Mouse (Mus musculus) hindbrain, embryonic 14.5 days (tissue): ENCODE measurements around the gene Crebrf. TPM values are rescaled to one million over a fixed set of nuclear protein-coding genes. Genes with fewer than 3 reads are reported as not detected.

Source experiments
- ATAC-seq: fragments of 200-750 bp; cut with Nextera tagmentation; 2 replicates; pipeline ENCODE4 v1.8.0; 2017; ENCODE audit warnings: moderate number of reproducible peaks, mild to moderate bottlenecking, moderate TSS enrichment, moderate library complexity; ENCODE audit not compliant: low FRiP score
- DNase-seq: peaks from one replicate; pipeline ENCODE4 v3.0.0-alpha.2; 2015; ENCODE audit warnings: low spot score
- H3K27ac ChIP-seq: fragments of 300-500 bp; sonication (generic); 2 replicates; pipeline ENCODE4 v1.5.1; 2014; ENCODE audit warnings: mild to moderate bottlenecking, moderate library complexity
- H3K27me3 ChIP-seq: fragments of 300-500 bp; sonication (generic); 2 replicates; pipeline ENCODE4 v1.6.1; 2014; ENCODE audit warnings: mild to moderate bottlenecking, low read length, mixed read lengths; ENCODE audit not compliant: control insufficient read depth, insufficient read depth
- H3K36me3 ChIP-seq: fragments of 300-500 bp; sonication (generic); replicated peaks from 2 replicates; pipeline ENCODE4 v1.6.1; 2014; ENCODE audit not compliant: control insufficient read depth, insufficient read depth
- H3K4me1 ChIP-seq: fragments of 300-500 bp; sonication (generic); replicated peaks from 2 replicates; pipeline ENCODE4 v1.6.1; 2014; ENCODE audit warnings: antibody characterized with exemption, low read length, mixed read lengths; ENCODE audit not compliant: control insufficient read depth, insufficient read depth
- H3K4me2 ChIP-seq: fragments of 300-500 bp; sonication (generic); replicated peaks from 2 replicates; pipeline ENCODE4 v1.6.1; 2014; ENCODE audit warnings: mild to moderate bottlenecking, moderate library complexity
- H3K4me3 ChIP-seq: fragments of 300-500 bp; sonication (generic); replicated peaks from 2 replicates; pipeline ENCODE4 v1.5.1; 2014; ENCODE audit warnings: mild to moderate bottlenecking, low read length
- H3K9ac ChIP-seq: fragments of 300-500 bp; sonication (generic); 2 replicates; pipeline ENCODE4 v1.6.1; 2014
- H3K9me3 ChIP-seq: fragments of 300-500 bp; sonication (generic); 2 replicates; pipeline ENCODE4 v1.6.1; 2016; ENCODE audit warnings: low read length; ENCODE audit not compliant: control insufficient read depth
- WGBS: fragments of 180-500 bp; shearing (Covaris S2); extraction: QIAGEN DNeasy Blood & Tissue Kit; methylation state at CpG from one replicate; pipeline ENCODE4 v1.1.7; 2014; 5-methylcytosine and 5-hydroxymethylcytosine counted together
- polyA plus RNA-seq: library from polyadenylated mRNA; unstranded; fragments of >200 nt; fragmentation: Nextera tagmentation; extraction: Ambion mirVana; gene quantifications from 2 replicates; pipeline ENCODE4 v1.2.1, GENCODE M21; 2014

Gene Crebrf
- polyA plus RNA-seq, 1 experiment from 2014 or later = 10.5 TPM

GRCm38 (mm10) chr17:26688795-26689735 lies 26.4 kb upstream of the Crebrf start:
- H3K36me3 ChIP-seq = peaks cover 25% of the 10 kb centered on the region
- 0 out of 2 replicates have a peak, but pooled peaks cover 10% of the 10 kb centered on the region for H3K4me1 ChIP-seq
- DNase-seq (peak; percentile 35), ATAC-seq (no peak)
- no peaks in the 10 kb centered on the region for H3K27me3 ChIP-seq
- H3K4me2 ChIP-seq = no peak overlapping the region
- WGBS = 64% methylated on average over 8 of the region's 8 CpGs
- no peak overlapping the region for H3K4me3 ChIP-seq
- H3K9ac ChIP-seq = no peak overlapping the region
- H3K27ac ChIP-seq = peak overlapping the region; percentile 71
- H3K9me3 ChIP-seq = no peaks in the 10 kb centered on the region

GRCm38 (mm10) chr17:26689810-26690209 lies 25.6 kb upstream of the Crebrf start:
- Histone ChIP-seq H3K4me3 (no peak overlapping the region), H3K4me1 (0 out of 2 replicates have a peak, but pooled peaks cover 10% of the 10 kb centered on the region), H3K9me3 (no peaks in the 10 kb centered on the region), H3K4me2 (no peak overlapping the region), H3K27me3 (no peaks in the 10 kb centered on the region), H3K9ac (no peak overlapping the region), H3K27ac (peak overlapping the region; percentile 71), H3K36me3 (peaks cover 17% of the 10 kb centered on the region)
- WGBS = 67% methylated on average over 2 of the region's 2 CpGs
- DNase-seq (no peak), ATAC-seq (no peak)

DNA sequence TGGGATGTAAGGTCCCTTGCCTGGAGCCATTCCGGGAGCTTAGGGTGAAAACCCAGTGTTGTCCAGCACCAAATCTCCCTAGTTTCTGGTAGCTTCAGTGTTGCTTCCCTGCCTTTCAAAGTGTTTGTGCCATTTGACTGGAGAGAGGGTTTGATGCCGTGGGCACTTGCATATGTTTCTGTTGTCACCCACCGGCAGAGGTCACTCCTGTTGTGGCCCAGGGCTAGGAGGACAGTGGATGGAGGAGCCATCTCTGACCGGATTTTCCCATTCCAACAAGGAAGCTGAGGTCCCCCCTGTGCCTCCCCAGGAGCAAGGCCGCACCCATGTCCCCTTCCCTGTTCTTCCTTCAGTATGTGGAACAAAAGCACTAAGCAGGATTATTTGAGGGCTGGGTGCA lies 25.2 kb upstream of the Crebrf start:
- H3K9ac ChIP-seq = no peak overlapping the region
- H3K36me3 ChIP-seq = peaks cover 16% of the 10 kb centered on the region; the same call in 1 of the 2 replicates
- H3K27me3 ChIP-seq = no peaks in the 10 kb centered on the region
- H3K4me1 ChIP-seq = 0 out of 2 replicates have a peak, but pooled peaks cover 10% of the 10 kb centered on the region
- ATAC-seq = no peak
- no peaks in the 10 kb centered on the region for H3K9me3 ChIP-seq
- H3K27ac ChIP-seq = no peak overlapping the region
- no peak overlapping the region for H3K4me2 ChIP-seq
- 90% methylated on average over 5 of the region's 5 CpGs for WGBS
- H3K4me3 ChIP-seq = no peak overlapping the region
- no peak for DNase-seq

DNA sequence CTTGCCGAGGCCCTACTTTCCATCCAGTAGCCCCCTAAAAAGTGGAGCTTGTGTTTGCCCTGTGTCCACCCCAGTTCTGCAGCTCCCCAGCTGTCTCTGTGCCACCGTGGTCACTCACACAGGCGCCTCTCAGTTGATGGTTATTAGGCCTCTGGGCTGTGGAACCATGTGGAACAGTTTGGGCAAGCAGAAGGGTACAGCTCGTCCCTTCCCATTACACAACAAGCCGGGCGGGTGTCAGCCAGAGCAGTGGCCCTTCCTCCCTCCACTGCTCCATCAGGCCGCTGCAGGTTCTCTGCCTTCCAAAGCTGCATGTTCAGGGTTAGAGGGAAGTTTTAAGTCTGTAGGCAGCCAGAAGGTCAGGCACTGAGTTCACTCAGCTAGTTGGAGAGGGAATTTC lies 24.3 kb upstream of the Crebrf start:
- H3K9me3 ChIP-seq = no peaks in the 10 kb centered on the region
- H3K27ac ChIP-seq = no peak overlapping the region
- H3K27me3 ChIP-seq = no peaks in the 10 kb centered on the region
- 85% methylated on average over 7 of the region's 7 CpGs for WGBS
- H3K4me2 ChIP-seq = no peak overlapping the region
- no peak overlapping the region for H3K9ac ChIP-seq
- no peak overlapping the region for H3K4me3 ChIP-seq
- ATAC-seq (no peak), DNase-seq (no peak)
- H3K36me3 ChIP-seq = peaks cover 20% of the 10 kb centered on the region
- 0 out of 2 replicates have a peak, but pooled peaks cover 10% of the 10 kb centered on the region for H3K4me1 ChIP-seq

- H3K9ac ChIP-seq = no peak overlapping the region
- ATAC-seq (no peak), DNase-seq (no peak)
- WGBS = 69% methylated on average over 7 of the region's 7 CpGs
- peaks cover 34% of the 10 kb centered on the region for H3K36me3 ChIP-seq
- H3K4me3 ChIP-seq = no peak overlapping the region
- no peak overlapping the region for H3K27ac ChIP-seq
- H3K4me2 ChIP-seq = no peak overlapping the region
- H3K4me1 ChIP-seq = 0 out of 2 replicates have a peak, but pooled peaks cover 8% of the 10 kb centered on the region
- H3K27me3 ChIP-seq = no peaks in the 10 kb centered on the region
- H3K9me3 ChIP-seq = no peaks in the 10 kb centered on the region
Measured at GRCm38 (mm10) chr17:26693424-26693823, 22.0 kb upstream of the Crebrf start.

GRCm38 (mm10) chr17:26694171-26694570 lies 21.3 kb upstream of the Crebrf start:
- H3K4me3 ChIP-seq = no peak overlapping the region

DNA sequence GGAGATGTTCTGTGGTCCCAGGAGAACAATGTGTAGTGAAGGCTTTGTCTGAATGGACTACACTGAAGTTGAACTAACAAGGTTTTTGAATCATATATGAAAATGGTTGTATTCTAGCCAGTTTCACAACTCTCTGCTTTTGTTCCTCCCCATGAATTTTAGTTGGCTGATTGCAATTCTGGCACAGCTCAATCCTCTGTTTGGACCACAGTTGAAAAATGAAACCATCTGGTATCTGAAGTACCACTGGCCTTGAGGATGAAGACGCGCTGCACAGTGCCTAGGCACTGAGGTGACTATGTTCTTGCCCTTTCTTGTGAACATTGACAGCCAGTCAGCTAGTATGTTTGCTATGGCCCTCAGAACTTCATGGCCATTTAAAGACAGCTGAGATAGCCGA lies 20.3 kb upstream of the Crebrf start:
- ATAC-seq = no peak
- Histone ChIP-seq H3K4me1 (no peaks in the 10 kb centered on the region), H3K4me2 (no peak overlapping the region), H3K9me3 (no peaks in the 10 kb centered on the region), H3K36me3 (peaks cover 52% of the 10 kb centered on the region), H3K27ac (no peak overlapping the region), H3K9ac (no peak overlapping the region), H3K27me3 (no peaks in the 10 kb centered on the region), H3K4me3 (no peak overlapping the region)
- WGBS = 98% methylated on average over 3 of the region's 3 CpGs
- DNase-seq = no peak

More at GRCm38 (mm10) chr17:26694171-26694570, 21.3 kb upstream of the Crebrf start:
- ATAC-seq (no peak), DNase-seq (no peak)
- H3K36me3 ChIP-seq = peaks cover 41% of the 10 kb centered on the region
- no peak overlapping the region for H3K4me2 ChIP-seq
- no peak overlapping the region for H3K27ac ChIP-seq
- H3K27me3 ChIP-seq = no peaks in the 10 kb centered on the region
- no peaks in the 10 kb centered on the region for H3K9me3 ChIP-seq
- 0 out of 2 replicates have a peak, but pooled peaks cover 6% of the 10 kb centered on the region for H3K4me1 ChIP-seq
- 80% methylated on average over 7 of the region's 7 CpGs for WGBS
- no peak overlapping the region for H3K9ac ChIP-seq

GRCm38 (mm10) chr17:26698846-26699245 lies 16.6 kb upstream of the Crebrf start:
- no peak for ATAC-seq
- H3K36me3 ChIP-seq = peaks cover 65% of the 10 kb centered on the region

GRCm38 (mm10) chr17:26699819-26700616 lies 15.4 kb upstream of the Crebrf start:
- peaks cover 64% of the 10 kb centered on the region for H3K36me3 ChIP-seq
- ATAC-seq (no peak), DNase-seq (no peak)
- H3K4me3 ChIP-seq = no peak overlapping the region
- no peak overlapping the region for H3K4me2 ChIP-seq
- H3K4me1 ChIP-seq = no peaks in the 10 kb centered on the region
- H3K27me3 ChIP-seq = no peaks in the 10 kb centered on the region
- 96% methylated on average over 10 of the region's 10 CpGs for WGBS
- H3K9ac ChIP-seq = no peak overlapping the region
- no peak overlapping the region for H3K27ac ChIP-seq
- H3K9me3 ChIP-seq = no peaks in the 10 kb centered on the region

More at GRCm38 (mm10) chr17:26698846-26699245, 16.6 kb upstream of the Crebrf start:
- no peak overlapping the region for H3K4me2 ChIP-seq
- WGBS = 86% methylated on average over 5 of the region's 5 CpGs
- no peak for DNase-seq
- no peak overlapping the region for H3K9ac ChIP-seq
- H3K4me3 ChIP-seq = no peak overlapping the region
- H3K27ac ChIP-seq = no peak overlapping the region
- H3K27me3 ChIP-seq = no peaks in the 10 kb centered on the region
- no peaks in the 10 kb centered on the region for H3K4me1 ChIP-seq
- H3K9me3 ChIP-seq = no peaks in the 10 kb centered on the region
